Mouse (Mus musculus) mouse embryonic stem cell (cell line): ENCODE data around the gene Kif26b.

ENCODE experiments used
- in situ Hi-C, 2 experiments: fragments of 300-500 bp; cut with MboI; formaldehyde crosslinking; loops; 1 replicate in 1 of 2; 3 replicates in 1 of 2; pipeline ENCODE4 v1.14.3; 2019 to 2020; ENCODE audit warnings: low sequenced_read_pairs in 2 of 2, low pct_unique_long_range_greater_than_20kb in 1 of 2, mixed read lengths in 1 of 2; ENCODE audit not compliant: unreplicated experiment in 1 of 2

Kif26b gene

GRCm38 (mm10) chr1:178895674-178896073 is 366.7 kb downstream of the Kif26b start:
- in situ Hi-C loops: no loop called here

- in situ Hi-C loops: no loop called here
Observed at GRCm38 (mm10) chr1:178910951-178911350, 382.0 kb downstream of the Kif26b start.

- in situ Hi-C loops: no loop called here
Observed at GRCm38 (mm10) chr1:178912936-178913716, 384.2 kb downstream of the Kif26b start.

- in situ Hi-C loops: no loop called here
Observed at GRCm38 (mm10) chr1:178915056-178915455, 386.1 kb downstream of the Kif26b start.

GRCm38 (mm10) chr1:178917194-178917902 is 388.4 kb downstream of the Kif26b start:
- in situ Hi-C loops: no loop called here

GRCm38 (mm10) chr1:178924492-178925183 is 395.7 kb downstream of the Kif26b start:
- in situ Hi-C loops: no loop called here

GRCm38 (mm10) chr1:178929531-178929930 is 400.6 kb downstream of the Kif26b start:
- in situ Hi-C loops: no loop called here

- in situ Hi-C loops: no loop called here
Observed at GRCm38 (mm10) chr1:178933953-178934637, 405.2 kb downstream of the Kif26b start.

- in situ Hi-C loops: no loop called here
Observed at GRCm38 (mm10) chr1:178936457-178936856, 407.5 kb downstream of the Kif26b start.

GRCm38 (mm10) chr1:178936976-178937375 is 408.1 kb downstream of the Kif26b start:
- in situ Hi-C loops: no loop called here

- in situ Hi-C loops: no loop called here
Observed at GRCm38 (mm10) chr1:178940353-178940752, 411.4 kb downstream of the Kif26b start.

- in situ Hi-C loops: no loop called here
Observed at GRCm38 (mm10) chr1:178942251-178942963, 413.5 kb downstream of the Kif26b start.

- in situ Hi-C loops: no loop called here
Observed at GRCm38 (mm10) chr1:178952910-178953309, 424.0 kb downstream of the Kif26b start.

- in situ Hi-C loops: no loop called here
Observed at GRCm38 (mm10) chr1:178958641-178959040, 429.7 kb downstream of the Kif26b start.

GRCm38 (mm10) chr1:178960015-178960559 is 431.2 kb downstream of the Kif26b start:
- in situ Hi-C loops: no loop called here

- in situ Hi-C loops: no loop called here
Observed at GRCm38 (mm10) chr1:178961661-178962060, 432.7 kb downstream of the Kif26b start.

- in situ Hi-C loops: no loop called here
Observed at GRCm38 (mm10) chr1:178972055-178972454, 443.1 kb downstream of the Kif26b start.
